Mouse (Mus musculus) monocyte, adult 5-6 weeks (primary cell): ENCODE results near the gene Rreb1. TPM values are rescaled to one million over a fixed set of nuclear protein-coding genes. Genes with fewer than 3 reads are reported as not detected.

Experiments
- ATAC-seq: fragments of 153-309, 156-312 bp; replicated peaks from 2 replicates; pipeline ENCODE4 v1.8.0; 2017; ENCODE audit warnings: mild to moderate bottlenecking; ENCODE audit not compliant: low TSS enrichment, insufficient number of reproducible peaks, severe bottlenecking, poor library complexity, low FRiP score
- total RNA-seq: library from RNA; stranded (forward); fragments of 200-1000, 200-491, 200-594 nt; gene quantifications from 3 replicates; pipeline ENCODE4 v1.2.3, GENCODE M21; 2017

The Rreb1 gene
- total RNA-seq: 13.0 to 29.9 TPM (median 18.2 TPM) in 3 replicates

DNA sequence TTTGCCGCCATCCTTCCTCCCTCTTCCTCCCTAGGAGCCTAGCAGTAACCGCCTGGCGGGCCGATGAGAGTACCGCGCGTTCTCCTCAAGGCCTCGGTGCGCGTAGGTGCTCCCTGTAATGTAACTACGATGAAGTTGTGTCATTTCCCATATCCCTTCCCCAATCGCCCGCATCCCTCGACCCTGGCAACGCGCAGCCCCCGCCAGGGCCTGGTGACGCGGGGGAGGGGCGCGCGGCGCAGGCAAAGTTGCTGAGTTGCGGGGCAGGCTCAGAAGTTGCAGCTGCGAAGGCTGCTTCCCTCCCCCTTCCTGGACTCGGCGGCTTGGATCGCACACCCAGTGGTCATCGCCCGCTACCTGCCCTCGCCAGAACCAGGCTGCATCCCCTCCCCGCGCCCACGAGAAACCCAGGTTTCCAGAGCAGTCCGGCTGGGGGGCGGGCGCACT is at the start of gene Rreb1:
Rreb1 (plus strand) TSS at position 254 of the 447 bp plus-strand sequence.
- ATAC-seq: peak; percentile 40

DNA sequence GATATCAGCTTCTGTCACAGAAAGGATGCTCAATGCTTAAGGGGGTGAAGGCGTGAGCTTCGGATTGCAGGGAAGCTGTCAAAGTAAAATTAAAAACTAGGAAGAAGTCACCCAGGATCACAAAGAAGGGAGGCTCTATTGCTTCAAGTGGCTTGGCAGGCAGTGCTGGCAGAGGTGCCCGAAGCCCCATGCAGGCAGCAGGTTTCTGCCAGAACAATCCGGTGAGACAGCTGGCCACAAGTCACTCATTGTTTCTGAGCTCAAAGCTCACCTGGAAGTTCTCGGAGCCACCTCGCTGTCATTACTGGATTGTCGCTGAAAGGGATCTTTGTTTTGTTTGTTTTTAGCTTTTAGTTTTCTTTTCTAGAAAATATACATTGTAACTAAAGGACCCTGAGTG is 49.6 kb upstream of the Rreb1 start:
- no peak for ATAC-seq

DNA sequence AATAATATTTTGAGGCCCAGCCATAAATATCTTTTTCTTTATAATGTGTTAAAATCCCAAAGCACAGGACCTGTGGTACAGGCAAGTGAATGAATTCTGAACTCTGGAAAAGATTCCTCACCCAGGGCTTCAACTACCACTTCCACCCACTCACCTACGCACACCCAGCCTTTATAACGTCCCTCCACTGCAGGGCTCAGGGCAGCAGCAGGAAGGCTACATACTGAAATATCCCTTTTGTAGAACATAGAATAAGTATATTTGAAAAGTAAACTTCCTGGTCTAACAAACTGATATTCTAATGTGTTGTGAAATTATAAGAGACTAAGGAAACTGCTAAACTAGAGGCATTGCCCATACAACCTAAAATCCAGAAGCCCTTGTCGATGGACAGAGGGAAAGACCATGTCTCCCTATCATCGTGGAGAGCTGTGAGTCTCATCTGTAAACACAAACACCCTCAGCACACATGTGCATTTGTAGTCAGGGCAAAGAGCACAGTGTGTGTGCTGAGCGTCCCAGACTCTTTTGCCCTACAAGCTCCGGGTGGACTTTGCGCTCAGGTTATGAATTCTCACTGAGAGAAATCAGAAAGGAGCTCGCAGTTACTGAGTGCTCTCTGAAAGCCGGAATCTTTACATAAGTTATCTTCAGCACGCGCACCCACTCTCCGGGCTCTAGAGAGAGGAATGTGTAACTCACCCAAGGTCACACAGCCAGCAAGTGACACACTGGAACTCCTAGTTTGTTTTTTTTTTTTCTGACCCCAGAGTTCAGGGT is 46.1 kb upstream of the Rreb1 start:
- no peak for ATAC-seq

DNA sequence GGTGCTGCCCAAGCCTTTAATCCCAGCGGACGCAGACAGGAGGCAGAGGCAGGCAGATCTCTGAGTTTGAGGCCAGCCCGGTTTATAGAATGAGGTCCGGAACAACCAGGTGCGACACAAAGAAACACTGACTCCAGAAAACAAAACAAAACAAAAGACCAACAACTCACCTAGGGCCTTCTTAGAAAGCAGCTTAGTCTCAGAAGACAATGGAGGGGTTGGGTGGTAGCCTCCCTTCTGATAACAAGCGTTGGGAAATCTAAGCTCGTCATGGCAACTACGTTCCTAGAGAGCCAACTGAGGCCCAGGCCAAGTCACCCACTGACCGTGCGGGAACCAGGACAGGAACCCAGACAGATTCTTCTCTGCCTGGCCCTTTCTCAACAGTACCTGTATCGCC is 43.7 kb upstream of the Rreb1 start:
- no peak for ATAC-seq

DNA sequence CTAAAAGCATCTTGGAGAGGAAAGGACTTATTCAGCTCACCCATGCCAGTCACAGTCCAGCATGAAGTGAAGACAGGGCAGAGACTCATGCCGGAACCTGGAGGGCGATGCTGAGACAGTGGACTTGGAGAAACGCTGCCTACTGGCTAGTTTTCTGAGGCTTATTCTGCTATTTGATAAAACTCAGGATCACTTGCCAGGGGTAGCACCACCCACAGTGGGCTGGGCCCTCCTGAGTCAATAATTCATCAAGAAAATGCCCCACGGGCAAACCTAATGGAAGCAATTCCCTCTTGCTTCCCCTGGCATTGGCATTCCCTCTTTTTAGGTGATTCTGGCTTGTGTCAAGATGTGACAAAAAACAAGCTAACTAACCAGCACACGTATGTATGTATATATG is 38.1 kb upstream of the Rreb1 start:
- ATAC-seq: no peak

DNA sequence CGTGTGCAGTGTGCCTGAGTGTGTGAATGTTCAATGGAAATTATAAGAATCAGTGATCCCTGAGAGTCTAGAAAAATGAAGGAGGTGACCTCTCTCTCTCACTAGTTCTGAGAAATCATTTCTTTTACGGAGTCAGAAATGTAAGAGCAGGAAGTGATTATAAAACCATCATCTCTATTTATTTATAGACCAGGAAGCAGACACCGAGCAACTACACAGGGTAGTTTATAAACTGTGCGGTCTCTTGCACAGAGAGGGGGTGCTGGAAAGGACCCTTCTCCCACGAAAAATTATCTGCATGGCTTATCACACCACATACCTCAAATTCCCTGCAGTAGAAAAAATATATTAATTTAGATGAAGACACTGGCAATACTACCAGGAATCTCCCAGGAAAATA is 37.4 kb upstream of the Rreb1 start:
- ATAC-seq: no peak

DNA sequence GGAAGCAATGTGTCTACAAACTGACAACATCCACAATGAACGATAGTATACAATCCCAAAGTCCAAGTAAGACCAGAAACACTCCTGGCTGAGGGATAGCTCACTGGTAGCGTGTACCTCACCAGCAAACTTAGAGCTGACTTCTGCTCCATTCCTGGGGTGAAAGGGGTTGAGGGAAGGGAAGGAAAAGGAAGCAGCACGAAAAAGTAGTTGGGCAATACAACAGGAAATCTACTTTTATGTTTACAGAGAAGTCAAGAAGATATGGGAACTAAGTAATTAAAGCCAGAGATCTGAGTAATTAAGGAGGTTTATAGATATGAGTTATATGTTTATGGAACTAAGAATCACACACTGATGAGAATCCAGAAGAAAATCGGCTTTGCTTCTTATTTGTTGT is 36.0 kb upstream of the Rreb1 start:
- no peak for ATAC-seq

DNA sequence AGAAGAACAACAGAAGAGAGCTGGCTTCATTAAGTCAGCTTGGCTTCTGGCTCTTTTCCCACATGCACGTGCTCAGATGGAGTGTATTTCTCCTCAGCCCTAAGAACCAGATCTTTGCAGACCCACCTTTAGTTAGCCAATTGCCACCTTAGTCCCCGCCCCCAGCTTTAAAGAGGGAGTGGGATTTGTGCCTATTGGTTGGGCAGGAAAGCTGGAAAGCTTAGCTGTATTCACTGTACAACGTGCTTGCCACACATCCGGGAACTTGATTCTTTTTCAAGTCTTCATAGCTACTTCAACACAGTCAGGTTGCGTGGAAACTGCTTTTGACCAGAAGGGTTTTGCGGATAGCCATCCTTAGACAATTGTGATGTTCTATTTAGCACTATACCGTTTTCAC is 30.7 kb upstream of the Rreb1 start:
- no peak for ATAC-seq

DNA sequence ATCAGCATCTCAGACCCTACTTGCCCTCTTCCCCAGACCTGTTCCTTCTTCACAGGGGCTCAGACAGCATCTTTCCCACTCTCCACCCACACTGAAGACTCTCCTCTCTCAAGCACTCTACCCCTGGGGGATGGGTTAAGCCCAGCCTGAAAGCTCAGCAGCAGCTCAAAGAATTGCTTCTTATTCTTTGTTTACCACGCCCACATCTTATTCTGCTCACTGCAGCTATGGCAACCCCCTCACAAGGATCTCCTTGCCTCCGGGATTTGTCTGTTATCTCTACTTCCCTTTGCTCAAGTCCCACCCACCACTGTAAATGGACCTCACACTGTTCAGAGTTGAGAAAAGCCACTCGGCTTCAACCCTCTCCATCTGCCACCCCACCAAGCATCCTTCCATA is 28.7 kb upstream of the Rreb1 start:
- no peak for ATAC-seq

DNA sequence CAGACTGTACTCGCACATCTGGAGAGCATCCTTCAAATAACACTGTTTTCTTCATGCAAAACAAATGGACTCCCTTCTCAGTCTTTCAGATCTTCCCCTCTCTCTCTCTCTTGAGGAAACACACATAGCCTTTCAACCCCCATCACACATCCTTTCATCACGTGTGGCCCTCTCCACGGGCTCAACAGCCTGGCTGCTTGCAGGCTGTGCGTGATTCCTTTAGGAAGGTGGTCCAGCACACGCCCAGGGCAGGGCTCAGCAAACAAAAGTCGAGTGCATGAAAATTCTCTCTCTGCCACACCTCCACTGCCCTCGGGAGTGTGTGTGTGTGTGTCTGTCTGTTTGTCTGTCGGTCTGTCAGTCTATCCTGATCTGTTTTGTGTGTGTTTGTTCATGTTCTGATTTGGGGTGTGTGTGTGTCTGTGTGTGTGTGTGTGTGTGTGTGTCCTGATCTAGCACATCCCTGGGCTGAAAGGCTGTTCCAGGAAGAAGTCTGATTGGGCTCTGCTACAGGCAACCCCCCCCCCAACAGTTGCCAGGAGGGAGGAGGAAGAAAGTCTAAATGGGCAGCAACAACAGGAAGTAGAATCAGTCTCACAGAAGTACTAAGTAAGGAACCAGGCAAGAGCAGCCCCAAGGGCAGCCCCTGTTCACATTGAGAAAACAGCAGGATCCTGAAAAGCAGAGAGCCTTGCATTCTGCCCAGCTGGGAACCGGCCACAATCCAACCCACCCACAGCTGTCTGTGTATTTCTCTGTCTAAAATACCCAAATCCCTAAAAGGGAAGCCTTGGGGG is 26.8 kb upstream of the Rreb1 start:
- peak; percentile 56; the same call in 1 of the 2 replicates for ATAC-seq

DNA sequence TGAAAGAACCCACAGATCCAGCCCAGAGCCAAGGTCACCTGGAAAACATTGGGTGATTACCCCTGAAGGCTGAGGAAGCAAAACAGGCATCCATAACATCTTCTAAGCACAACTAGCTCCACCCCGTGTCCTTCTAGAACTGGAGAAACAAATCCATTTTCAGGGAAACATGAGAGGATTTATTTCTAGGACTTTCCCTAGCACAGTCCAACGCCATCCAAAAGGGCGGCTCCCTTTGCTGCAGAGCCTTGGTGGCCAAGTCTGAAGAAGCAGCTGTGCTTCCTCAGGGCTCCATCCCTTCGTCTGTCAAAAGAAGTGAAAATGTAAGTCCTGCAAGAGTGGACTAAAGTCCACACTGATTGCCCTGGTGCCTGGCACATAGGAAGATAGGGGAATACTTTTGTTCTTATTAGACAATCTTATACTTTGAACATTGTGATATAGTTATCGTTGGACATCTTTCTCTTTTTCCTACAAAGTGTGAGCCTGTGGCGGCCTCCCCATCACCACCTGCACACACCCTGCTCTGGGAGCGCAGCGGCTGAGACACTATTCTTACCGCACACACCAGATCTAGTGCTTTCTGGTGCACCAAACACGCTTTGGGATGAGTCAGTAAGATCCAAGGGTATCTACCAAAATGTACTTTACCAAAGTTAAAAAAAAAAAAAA is 18.7 kb upstream of the Rreb1 start:
- ATAC-seq: no peak

DNA sequence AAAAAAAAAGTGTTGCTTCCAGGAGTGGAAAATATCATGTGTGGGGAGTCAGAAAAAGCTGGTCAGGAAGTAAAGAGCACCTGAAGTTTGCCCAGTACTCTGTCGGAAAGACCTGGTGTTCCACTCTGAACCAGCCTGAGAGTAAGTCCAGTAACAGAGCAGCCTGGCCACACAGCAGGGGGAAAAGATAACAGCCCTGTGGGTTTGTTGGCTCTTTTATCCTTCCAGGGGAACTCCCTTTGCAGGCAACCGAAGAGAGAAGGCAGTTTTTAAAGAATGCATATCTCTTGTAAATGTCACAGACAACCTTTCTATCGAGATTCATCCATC is 18.2 kb upstream of the Rreb1 start:
- no peak for ATAC-seq

DNA sequence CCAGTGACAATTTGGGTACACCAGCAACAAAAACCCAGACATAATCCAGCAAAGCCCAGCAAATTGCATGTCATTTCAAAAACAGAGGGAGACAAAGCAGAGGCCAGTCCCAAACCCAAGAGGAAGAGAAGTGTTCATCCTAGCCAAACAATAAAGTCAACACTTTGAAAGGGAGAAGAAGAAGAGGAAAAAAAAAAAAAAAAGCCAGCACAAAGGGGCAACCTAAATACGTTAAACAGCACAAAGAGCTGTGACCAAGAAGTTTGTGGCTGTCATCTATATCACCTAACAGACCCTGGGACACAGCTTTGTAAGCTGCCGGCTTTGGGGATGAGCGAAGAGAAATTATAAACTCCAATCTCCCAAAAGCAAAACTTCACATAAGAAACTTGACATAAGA is 17.8 kb upstream of the Rreb1 start:
- no peak for ATAC-seq

DNA sequence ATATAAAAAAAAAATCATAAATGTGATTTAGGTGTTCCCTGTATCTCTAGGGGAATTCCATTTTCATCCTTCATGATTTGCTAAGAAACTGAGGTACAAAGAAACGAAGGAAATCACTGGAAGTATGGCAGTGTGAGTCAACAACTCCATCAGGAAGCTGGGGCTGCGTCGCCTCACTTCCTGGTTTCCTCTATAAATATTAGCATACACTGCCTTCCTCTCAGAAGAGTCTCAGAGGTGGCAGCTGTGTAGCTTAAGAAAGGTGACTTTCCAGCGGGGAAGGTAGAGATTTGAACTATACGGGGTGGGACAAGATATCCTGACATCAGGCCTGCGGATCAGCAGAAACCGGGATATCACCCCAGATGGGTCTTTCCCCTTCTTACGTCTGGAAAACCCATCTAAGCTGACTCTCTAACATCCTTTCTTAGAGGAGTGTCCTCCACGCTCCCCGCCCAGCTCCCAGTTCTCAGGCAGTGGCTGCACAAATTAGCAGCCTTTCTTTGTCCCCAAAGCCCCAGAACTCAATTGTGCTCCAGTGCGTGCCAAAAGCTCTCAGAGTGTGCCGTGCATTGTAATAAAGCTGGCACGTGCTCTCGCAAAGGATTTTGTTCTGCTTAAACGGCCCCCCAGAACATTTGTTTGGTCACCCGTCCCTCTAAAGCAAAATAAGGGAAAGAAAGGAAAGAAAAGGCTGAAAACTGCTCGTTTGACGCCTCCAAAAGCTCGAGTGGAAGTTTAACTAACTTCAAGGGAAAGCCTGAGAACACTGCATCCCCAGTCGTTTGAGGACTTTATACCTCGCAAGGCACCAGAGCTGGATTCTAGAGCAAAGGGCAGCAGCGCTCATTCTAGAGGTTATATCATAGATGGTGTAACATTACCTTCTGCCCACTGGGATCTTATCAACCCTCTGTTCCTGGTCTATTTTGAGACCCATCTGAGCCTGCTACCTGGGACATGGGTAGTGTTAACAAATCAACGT is 17.0 kb upstream of the Rreb1 start:
- no peak for ATAC-seq

DNA sequence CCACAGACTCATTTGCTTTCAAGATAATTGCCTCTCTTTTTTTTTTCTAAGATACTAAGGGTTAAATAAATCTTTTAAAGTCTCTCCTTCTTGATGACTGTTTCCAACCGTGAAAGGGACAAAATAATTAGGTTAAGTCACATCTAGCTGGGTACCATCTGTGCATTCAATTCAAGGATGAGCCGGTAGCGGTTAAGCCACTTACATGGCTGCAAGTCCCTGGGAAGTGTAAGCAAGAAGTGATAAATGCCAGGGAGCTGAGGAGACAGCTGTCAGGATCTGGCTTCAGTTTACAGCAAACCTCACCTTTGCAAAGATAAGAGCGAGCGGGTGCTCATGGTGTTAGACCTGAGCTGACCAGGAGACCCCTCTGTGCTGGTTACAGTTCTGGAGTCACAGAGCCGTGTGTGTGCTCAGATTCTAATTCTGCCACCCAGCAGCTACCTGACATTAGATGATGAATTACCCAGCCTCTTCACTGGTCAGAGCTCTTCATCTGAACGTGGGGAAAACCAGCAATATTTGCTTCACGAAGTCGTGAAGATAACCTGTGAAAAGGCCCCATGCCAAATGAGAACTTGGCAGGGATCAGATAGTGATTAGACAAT is 14.3 kb upstream of the Rreb1 start:
- ATAC-seq: no peak

DNA sequence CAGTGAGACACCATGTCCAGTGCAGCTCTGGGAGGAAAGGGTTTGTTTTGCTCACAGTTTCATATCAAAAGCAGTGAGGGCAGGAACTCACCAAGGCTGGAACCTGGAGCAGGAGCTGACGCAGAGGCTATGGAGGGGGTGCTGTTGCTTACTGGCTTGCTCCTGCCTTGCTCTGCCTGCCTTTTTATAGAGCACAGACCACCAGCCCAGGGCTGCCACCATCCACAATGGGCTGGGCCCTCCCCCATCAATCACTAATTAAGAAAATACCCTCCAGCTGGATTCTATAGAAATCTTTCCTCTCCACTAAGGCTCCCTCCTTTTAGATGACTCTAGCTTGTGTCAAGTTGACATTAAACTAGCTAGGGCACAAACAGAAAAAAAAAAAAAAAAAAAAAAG is 8.4 kb upstream of the Rreb1 start:
- ATAC-seq: no peak

DNA sequence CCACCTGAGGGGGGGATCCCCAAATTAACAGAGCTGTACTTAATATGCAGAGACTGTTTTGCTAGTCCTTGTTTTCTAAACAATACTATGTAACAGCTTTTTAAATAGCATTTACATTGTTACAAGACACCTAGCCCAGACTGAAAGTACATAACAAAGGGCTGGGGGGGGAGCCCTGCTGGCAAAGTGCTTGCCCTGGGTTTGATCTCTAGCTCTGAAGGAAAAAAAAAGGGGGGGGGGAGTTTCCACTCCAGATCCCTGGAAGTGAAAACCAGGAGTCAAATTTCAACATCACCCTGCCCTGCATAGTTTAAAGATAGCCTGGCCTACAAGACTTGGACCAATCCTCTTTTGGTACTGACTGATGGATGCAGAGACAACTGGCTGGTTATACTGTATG is 4.7 kb upstream of the Rreb1 start:
- ATAC-seq: no peak

DNA sequence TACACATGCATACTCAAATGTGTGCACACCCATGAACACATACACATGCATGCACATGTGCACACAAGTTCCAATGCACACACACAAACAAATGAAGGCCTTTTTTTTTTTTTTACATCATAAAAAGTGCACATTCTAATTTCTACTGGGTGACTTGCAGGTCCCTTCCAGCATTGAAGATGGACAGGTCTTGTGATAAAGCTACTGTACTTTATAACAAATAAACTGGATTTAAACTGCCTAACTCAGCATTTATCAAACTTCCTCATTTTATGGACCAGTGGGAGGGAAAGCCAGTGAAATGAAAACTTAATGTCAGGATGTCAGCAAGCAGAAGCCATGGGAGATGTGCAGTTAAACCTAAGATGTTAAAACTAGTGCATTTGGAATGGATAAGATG is 1.5 kb upstream of the Rreb1 start:
- no peak for ATAC-seq
